Mouse (Mus musculus): ENCODE measurements at regions not wholly inside any gene's neighbourhood (a gene's known extent, or its start where the extent isn't known, plus 50 kb on each side); places are given as distances from the start of the nearest gene placed in this dataset.

DNA sequence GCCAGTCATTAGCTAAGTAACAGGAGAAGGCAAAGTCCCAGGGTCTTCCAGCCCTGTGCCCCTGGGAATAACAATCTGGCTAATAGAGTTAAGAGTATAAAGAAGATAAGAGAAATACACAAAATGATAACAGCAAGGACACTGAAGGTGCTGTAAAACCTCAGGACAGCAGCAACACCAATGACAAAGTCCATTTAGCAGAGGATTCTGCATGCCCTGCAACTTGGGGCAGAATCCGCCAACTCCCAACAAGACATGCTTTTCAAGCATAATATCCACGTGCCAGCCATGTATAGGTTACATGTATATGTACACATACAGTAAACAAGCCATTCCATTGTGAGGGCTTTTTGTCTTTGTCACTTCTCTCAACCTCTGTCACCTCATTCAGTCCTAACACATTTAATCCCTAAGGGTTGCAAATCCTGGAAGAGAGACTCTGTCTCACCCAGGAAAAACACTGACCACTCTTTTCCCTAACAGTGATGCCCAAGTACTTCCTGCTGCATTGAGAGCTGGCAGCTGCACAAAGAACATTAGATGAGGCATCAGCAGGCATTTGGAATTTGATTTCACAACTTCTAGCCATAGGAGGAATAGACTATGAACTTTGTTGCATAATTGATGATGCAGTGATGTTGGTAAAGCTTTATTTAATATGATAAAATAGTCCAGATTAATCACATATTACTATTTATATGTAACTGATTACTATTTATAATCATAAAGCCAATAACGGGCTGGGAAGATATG is 105.8 kb upstream of the Slc4a7 start:
- DNase-seq (ENCODE audit: low spot score in 2 of 2) = no peak

DNA sequence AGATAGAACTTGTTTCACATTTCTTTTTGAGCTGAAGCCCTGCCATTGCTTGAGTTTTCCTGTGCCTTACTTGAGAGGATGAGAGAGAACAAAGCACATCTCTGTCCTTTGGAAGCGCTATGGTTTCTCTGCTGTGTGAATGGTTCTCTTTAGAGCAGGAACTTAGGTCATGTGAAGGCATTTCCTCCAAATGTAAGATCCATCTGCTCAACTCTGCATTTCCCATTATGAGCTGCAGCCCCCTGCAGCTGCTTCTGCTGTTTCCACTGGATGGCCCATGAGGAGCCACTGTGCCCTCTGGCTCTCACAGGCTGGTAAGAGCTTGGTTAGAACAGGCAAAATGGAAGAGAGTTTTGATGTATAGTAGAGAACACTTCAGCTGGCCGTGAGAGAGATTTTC is 102.5 kb upstream of the Slc4a7 start:
- no peak for DNase-seq (ENCODE audit: low spot score in 2 of 2)

DNA sequence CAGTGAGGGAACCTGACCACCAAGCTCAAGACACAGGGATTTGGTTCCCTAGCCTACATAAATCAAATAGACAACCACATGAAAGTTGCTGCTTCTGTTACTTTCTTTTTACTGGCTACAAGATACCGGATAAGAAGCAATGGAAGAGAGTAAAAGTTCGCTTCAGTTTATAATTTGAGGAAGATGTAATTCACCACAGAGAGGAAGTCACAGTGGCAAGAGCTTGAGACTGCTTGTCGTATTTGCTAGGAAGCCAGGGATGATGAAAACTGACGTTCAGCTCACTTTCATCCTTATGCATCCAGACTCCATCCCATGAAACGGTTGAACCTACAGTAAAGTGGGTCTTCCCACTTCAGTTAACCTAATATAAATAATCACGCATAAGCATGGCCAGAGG is 102.1 kb upstream of the Slc4a7 start:
- DNase-seq (ENCODE audit: low spot score in 2 of 2) = no peak

DNA sequence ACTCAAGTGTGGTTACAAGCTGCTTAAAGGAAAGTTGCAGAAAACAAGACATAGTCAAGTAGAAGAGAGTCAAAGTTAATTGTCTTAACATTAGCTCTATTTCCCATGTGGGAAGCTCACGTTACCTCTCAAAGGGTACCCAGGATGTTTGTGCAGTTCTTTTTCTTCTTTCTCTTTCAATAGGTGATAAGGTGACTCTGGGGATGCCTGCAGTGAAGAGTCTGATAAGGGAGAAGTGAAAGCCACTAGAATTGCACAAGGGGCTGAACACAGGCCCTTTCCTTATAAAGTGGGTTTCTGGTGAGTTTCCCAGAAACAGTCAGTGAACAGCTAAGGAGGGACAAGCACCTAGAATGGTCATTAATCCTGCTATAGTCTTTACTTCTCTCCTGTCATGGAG is 98.6 kb upstream of the Slc4a7 start:
- DNase-seq (ENCODE audit: low spot score in 2 of 2) = no peak

DNA sequence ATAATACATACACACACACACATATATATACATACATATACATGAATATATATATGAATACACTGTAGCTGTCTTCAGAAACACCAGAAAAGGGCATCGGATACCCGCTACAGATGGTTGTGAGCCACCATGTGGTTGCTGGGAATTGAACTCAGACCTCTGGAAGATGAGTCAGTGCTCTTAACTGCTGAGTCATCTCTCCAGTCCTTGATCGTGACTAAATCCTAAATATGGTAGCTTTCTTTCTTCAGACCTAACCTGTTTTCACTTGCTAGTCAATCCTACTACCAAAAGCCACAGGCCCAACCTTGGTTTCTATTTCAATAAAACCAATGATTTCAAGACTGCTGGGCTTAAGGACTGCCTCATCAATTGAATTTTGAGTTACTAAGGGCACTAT is 95.0 kb upstream of the Slc4a7 start:
- DNase-seq (ENCODE audit: low spot score in 2 of 2) = no peak

DNA sequence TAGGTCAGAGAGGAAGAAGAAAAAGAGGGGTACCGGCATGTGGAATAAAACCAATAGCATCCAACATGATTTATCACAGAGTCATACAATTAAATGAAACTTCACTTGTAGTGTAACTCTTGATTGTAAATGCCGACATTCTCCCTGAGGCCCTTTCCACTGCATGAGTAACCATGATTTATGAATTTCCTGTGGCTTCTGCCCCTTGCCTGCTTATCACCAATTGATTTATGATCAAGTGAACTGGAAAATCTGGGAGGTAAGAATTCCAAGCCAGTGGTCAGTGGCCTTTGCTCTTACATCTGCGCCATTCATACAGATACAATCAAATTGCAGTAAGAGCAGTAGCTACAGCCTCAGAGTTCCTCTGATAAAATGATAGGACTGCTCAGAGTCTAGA is 89.8 kb upstream of the Slc4a7 start:
- no peak for DNase-seq (ENCODE audit: low spot score in 2 of 2)

DNA sequence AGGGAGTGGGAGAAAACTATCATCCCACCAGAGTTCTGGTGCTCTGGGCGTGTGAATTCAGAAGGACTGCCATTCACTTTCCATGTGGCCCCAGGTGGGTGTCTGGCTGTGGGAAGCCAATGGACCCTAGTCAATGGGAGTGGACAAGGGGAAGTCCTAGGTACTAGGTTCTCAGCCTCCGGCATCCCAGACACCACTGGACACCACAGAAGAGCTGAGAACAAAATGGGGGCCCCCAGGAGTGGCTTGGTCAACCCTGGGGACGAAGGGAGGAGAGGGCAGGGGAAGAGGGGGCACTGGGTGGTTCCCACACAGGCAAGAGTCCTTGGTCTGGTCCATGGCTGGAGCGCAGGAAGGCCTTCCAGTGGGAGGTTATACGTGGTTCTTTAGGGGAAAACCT is 81.8 kb upstream of the Slc4a7 start:
- no peak for DNase-seq (ENCODE audit: low spot score in 2 of 2)

DNA sequence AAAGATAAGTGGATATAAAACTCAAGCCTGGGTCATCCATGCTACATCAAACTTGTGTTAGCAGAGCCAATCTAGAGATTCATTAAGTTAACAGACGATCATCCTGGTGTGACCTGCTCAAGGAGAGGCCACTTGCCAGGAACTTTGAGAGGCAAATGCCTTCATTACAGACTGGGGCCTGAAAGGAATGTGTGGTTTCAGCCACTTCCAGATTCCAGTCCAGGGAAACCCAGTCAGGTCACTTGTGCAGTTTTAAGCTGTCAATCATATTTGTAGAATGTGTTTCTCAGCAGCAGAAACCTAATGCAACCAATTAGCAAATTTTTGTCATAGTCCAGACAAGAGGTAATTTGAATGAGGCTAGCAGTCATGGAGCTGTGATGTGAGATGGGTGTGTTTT is 73.4 kb upstream of the Slc4a7 start:
- no peak for DNase-seq (ENCODE audit: low spot score in 2 of 2)

DNA sequence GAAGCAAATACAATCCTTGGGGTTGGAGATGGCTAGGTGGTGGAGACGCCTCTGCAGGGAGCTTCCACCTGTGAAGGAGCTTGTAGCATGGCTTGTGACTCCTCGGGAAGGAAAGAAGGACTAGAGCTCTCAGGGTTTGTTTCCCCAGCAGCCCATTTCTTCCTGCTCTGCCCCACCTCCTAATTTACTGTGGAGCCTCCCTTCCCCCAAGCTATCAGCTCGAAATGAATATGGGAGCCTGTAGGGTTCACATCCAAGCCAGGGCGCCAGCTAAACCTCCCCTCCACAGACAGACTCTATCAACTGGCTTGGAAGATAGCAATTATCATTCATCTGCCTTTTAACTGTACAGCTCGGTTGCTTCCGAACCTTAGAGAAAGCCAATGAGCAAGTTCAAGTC is 70.3 kb upstream of the Slc4a7 start:
- DNase-seq (ENCODE audit: low spot score in 2 of 2) = no peak

DNA sequence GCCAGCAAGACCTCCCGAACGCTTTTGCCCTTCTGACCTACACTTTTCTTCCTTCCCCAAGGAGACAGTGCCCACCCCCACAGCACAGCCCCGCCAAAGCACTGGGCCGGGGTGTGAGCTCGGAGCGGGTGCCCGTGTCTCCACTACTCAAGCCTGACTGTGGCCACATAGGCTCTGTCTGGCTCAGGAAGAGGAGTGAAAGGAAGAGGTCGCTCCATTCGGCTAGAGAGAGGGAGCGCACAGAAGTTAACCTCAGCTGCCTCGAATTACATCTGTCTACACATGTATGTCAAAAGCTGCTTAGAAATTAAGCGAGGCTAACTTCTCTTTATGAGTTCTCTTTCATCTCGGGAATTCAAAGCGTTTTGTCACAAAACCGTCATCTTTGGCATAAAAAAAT is 69.6 kb upstream of the Slc4a7 start:
- peak; percentile 11 to 21 for DNase-seq (ENCODE audit: low spot score in 2 of 2)

DNA sequence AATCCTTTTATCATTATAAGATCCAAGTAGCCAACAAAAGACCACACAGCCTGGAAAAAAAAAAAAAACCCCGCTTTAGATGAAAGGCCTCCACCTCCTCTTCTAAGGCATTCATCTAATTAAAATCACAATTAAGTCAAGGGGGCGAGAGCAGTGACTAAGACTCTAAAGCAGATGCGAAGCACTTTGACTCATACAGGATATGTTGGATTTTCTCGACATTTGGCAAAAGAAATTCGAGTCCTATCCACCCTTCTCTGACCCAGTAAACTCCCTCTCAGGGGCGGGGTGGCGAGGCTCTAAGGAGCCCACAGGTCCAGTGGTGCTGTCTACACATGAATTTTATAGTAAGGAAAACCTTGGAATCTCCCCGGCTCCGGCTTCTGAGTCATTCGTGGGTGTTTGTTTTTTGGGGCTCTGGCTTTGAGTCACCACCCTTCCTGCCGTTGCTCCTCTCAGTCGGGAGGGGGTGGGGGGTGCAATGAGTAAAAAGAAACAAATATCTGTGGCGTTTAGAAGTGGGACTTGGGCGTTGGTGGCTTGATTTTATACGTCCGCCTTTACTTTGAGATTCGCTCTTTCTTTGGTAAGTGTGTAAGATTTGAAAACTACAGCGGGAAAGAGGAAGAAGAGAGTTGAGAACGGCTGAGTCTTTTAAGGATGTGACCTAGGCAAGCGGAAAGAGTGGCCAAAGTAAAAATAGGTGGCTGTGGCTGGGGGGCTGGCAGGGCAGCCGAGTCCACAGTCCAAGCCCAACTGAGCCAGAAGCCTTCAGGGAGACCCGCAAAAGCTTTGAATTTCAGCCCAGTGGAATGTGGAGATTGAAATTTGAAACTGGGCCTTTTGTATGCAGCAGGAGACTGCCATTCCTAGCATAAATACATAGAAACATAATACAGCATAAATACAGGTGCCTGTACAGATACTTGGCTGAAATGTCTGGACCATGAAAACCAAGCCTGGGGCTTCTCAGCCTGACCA is 68.8 kb upstream of the Slc4a7 start:
- DNase-seq (ENCODE audit: low spot score in 2 of 2) = peak; percentile 77 to 80

DNA sequence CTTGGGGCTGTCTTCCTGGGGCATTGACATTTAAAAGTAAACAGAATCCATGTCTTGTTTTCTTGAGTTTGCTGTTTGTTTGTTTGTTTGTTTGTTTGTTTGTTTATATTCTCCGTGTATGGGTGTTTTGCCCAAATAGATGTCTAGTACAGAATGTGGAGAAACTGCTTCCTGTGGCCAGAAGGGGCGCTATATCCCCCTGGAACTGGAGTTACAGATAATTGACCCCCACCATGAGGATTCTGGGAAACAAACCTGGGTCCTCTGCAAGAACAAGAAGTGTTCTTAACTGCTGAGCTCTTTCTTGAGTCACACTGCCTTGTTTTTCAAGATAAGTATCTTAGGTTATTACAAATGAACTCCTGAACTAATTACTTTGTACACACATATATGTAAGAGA is 68.1 kb upstream of the Slc4a7 start:
- DNase-seq (ENCODE audit: low spot score in 2 of 2) = no peak

DNA sequence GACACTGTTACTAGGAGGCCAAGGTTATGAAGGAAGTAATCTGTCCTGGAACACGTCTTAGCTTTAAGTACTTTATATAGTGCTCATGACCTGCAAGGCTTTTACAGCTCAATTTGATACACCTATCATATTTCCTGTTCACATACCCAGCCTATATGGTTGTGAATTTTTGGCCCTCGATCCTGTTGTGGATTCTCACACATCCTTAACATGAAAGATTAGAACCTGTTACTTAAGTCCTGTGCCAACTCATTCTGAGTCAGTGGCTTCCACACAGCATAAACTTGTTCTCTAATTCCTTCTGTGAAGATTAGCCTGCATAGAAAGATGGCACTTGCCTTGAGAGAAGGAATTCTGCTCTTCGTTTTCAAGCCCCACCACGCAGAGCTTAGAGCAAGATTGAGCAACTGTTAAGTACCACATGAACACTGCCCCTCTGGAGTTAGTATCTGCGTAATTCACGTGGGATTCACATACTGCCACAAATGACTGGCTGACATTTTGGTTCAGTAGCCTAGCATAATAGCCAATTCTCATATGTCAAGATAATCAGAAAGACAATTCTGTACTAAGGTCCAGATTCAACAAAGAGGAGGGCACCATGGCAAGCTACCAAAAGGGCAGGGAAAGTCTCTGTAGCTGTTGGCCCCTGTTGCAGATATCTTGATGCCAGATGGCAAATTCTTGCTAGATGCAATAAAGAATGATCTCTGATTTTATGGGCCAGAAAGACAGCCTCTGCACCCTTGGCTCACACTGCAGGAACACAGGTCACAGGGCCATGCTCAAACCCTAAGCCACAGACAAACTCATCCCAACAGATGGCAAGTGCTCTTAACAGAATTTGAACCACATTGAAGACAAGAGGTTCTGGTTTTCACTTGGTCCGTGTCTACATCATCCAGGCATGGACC is 62.7 kb upstream of the Slc4a7 start:
- DNase-seq (ENCODE audit: low spot score in 2 of 2) = no peak

DNA sequence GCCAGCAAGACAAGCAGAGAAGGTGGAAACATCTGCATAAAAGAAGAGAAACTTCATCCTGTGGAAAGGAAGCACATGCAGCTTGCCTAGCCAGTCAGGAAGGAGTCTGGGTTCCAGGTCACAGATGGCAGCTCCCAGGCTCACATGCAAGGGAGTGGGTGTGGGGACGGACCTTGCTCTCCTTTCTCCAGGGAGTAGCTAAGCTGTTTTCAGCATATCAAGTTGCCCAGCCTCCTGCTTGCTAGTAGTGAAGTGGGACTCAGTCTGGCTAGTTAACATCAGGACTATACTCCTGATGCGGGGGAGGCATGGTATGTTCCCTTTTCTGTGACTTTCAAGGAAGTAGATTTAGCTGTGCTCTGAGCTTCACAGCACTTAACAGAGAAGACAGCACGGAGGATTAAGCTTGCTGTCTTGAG is 62.0 kb upstream of the Slc4a7 start:
- no peak for DNase-seq (ENCODE audit: low spot score in 2 of 2)

DNA sequence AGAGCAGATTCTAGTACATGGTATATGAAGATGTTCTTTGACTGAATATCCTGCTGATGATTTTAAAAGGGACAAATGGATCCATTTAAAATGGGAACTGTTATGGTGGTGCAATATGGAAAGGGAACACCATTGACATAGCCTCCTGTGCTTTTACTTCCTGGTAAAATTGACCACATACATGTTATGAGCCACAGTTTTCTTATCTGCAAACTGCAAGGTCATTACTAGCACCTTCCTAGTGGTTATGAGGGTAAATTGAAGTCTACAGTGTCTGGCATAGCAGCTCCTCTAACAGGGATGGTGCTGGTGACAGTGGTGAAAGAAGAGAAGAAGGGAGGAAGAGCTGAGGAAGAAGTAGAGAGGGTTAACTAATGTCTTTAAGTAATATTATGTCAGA is 61.5 kb upstream of the Slc4a7 start:
- DNase-seq (ENCODE audit: low spot score in 2 of 2) = no peak

DNA sequence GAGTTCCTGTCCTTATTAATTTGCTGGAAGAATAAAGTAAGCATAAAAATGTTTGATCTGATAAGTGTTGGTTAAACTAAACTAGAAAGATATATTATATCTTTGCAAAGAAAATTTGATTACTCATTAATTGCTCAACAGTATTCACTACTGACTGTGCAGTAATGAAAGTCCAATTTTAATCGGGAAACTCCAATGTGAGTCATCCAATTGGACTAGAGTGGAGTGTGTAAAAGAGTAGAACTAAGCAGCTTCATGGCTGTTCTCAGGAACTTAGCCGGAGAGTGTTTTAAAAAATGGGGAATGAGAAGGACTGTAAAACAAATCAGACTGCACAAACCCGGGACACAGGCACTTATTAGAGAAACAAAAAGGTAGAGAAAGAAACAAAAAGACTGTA is 58.5 kb upstream of the Slc4a7 start:
- no peak for DNase-seq (ENCODE audit: low spot score in 2 of 2)

DNA sequence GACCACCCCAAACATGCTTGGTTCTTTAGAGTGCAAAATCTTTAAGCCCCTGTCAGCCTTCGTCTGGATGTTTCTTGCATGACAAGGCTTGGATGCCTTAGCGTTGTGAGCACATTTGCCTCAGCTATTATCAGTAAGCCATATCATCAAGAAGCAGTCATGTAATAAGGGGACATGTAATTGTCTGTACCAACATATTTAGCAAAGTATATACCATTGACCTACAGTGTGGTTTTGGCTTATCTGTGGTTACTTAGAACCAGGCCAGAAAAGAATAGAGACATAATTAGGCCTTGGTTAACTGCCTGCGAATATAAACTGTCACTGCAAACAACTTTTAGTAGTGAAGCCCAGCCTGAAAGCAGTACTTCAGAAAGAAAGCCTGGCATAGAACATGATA is 57.0 kb upstream of the Slc4a7 start:
- DNase-seq (ENCODE audit: low spot score in 2 of 2) = no peak

Measured in right cerebral cortex, adult 2 months (tissue).